Mouse (Mus musculus) embryonic facial prominence, embryonic 14.5 days (tissue): Measurements from ENCODE around the gene Tmem258. TPM values are rescaled to one million over a fixed set of nuclear protein-coding genes. Genes with fewer than 3 reads are reported as not detected.
"Not testable (repeated sequence)": the region's sequence is repeated elsewhere in the genome, so short reads cannot be mapped to it uniquely, and the experiment has no call there.

Experiments
- ATAC-seq: fragments of 200-750 bp; cut with Nextera tagmentation; 2 replicates; pipeline ENCODE4 v1.8.0; 2017; ENCODE audit warnings: low read depth, moderate number of reproducible peaks, moderate TSS enrichment
- DNase-seq: peaks from one replicate; pipeline ENCODE4 v3.0.0-alpha.2; 2015; ENCODE audit warnings: low spot score
- H3K27ac ChIP-seq: fragments of 300-500 bp; sonication (generic); replicated peaks from 2 replicates; pipeline ENCODE4 v1.5.1; 2014; ENCODE audit warnings: low read depth, mild to moderate bottlenecking, low read length, moderate library complexity
- H3K27me3 ChIP-seq: fragments of 300-500 bp; sonication (generic); replicated peaks from 2 replicates; pipeline ENCODE4 v1.6.1; 2014; ENCODE audit warnings: low read length; ENCODE audit not compliant: control insufficient read depth, insufficient read depth
- H3K36me3 ChIP-seq: fragments of 300-500 bp; sonication (generic); 2 replicates; pipeline ENCODE4 v1.6.1; 2014; ENCODE audit warnings: low read length, mixed read lengths; ENCODE audit not compliant: control insufficient read depth, insufficient read depth
- H3K4me1 ChIP-seq: fragments of 300-500 bp; sonication (generic); 2 replicates; pipeline ENCODE4 v1.6.1; 2014; ENCODE audit warnings: antibody characterized with exemption, low read length; ENCODE audit not compliant: control insufficient read depth, insufficient read depth
- H3K4me2 ChIP-seq: fragments of 300-500 bp; sonication (generic); 2 replicates; pipeline ENCODE4 v1.6.1; 2014; ENCODE audit warnings: low read depth, mild to moderate bottlenecking, low read length, moderate library complexity, mixed read lengths
- H3K4me3 ChIP-seq: fragments of 300-500 bp; sonication (generic); 2 replicates; pipeline ENCODE4 v1.5.1; 2014; ENCODE audit warnings: low read depth, mild to moderate bottlenecking, low read length
- H3K9ac ChIP-seq: fragments of 300-500 bp; sonication (generic); 2 replicates; pipeline ENCODE4 v1.6.1; 2014; ENCODE audit warnings: low read depth, mild to moderate bottlenecking, low read length, moderate library complexity, mixed read lengths
- H3K9me3 ChIP-seq: fragments of 300-500 bp; sonication (generic); 2 replicates; pipeline ENCODE4 v1.6.1; 2016; ENCODE audit warnings: low read length; ENCODE audit not compliant: control insufficient read depth
- WGBS: fragments of 180-500 bp; shearing (Covaris S2); extraction: QIAGEN DNeasy Blood & Tissue Kit; methylation state at CpG from one replicate; pipeline ENCODE4 v1.1.7; 2014; 5-methylcytosine and 5-hydroxymethylcytosine counted together
- polyA plus RNA-seq: library from polyadenylated mRNA; unstranded; fragments of >200 nt; fragmentation: Nextera tagmentation; extraction: Ambion mirVana; gene quantifications from 2 replicates; pipeline ENCODE4 v1.2.1, GENCODE M21; 2014

The Tmem258 gene
- polyA plus RNA-seq, 1 experiment from 2014 or later: 563 TPM

- not testable (repeated sequence) for H3K4me1 ChIP-seq, H3K36me3 ChIP-seq, H3K9me3 ChIP-seq, H3K27me3 ChIP-seq, H3K27ac ChIP-seq, H3K4me3 ChIP-seq, DNase-seq, H3K9ac ChIP-seq, H3K4me2 ChIP-seq, ATAC-seq
- 75% methylated on average over 3 of the region's 3 CpGs for WGBS
Measured at GRCm38 (mm10) chr19:10169692-10170330, 34.0 kb upstream of the Tmem258 start.

- H3K9ac ChIP-seq: no peak overlapping the region
- ATAC-seq (no peak), DNase-seq (no peak)
- 27% methylated on average over 1 of the region's 1 CpGs for WGBS
- no peak overlapping the region for H3K4me2 ChIP-seq
- no peaks in the 10 kb centered on the region for H3K27me3 ChIP-seq
- no peaks in the 10 kb centered on the region for H3K4me1 ChIP-seq
- H3K4me3 ChIP-seq: no peak overlapping the region
- H3K9me3 ChIP-seq: no peaks in the 10 kb centered on the region
- H3K27ac ChIP-seq: no peak overlapping the region
- H3K36me3 ChIP-seq: no peaks in the 10 kb centered on the region
Measured at GRCm38 (mm10) chr19:10170466-10170865, 33.3 kb upstream of the Tmem258 start.

- DNase-seq (no peak), ATAC-seq (no peak)
- Histone ChIP-seq H3K27ac (no peak overlapping the region), H3K27me3 (no peaks in the 10 kb centered on the region), H3K9ac (no peak overlapping the region), H3K4me1 (no peaks in the 10 kb centered on the region), H3K4me2 (no peak overlapping the region), H3K4me3 (no peak overlapping the region), H3K9me3 (no peaks in the 10 kb centered on the region), H3K36me3 (no peaks in the 10 kb centered on the region)
- WGBS: 81% methylated on average over 7 of the region's 7 CpGs
Measured at GRCm38 (mm10) chr19:10171359-10171758, 32.5 kb upstream of the Tmem258 start.

- Histone ChIP-seq H3K9me3 (no peaks in the 10 kb centered on the region), H3K4me1 (no peaks in the 10 kb centered on the region), H3K36me3 (no peaks in the 10 kb centered on the region), H3K9ac (no peak overlapping the region), H3K27ac (no peak overlapping the region), H3K4me2 (no peak overlapping the region), H3K27me3 (no peaks in the 10 kb centered on the region), H3K4me3 (no peak overlapping the region)
- no peak for DNase-seq
- ATAC-seq: no peak
Measured at GRCm38 (mm10) chr19:10171846-10172245, 32.0 kb upstream of the Tmem258 start.

GRCm38 (mm10) chr19:10173116-10173718 lies 30.6 kb upstream of the Tmem258 start:
- no peak for DNase-seq
- WGBS: 80% methylated on average over 5 of the region's 5 CpGs
- no peak overlapping the region for H3K27ac ChIP-seq

GRCm38 (mm10) chr19:10173844-10174539 lies 29.8 kb upstream of the Tmem258 start:
- Histone ChIP-seq H3K27me3 (no peaks in the 10 kb centered on the region), H3K4me1 (no peaks in the 10 kb centered on the region), H3K4me3 (no peak overlapping the region), H3K36me3 (no peaks in the 10 kb centered on the region), H3K27ac (no peak overlapping the region), H3K9ac (no peak overlapping the region), H3K4me2 (no peak overlapping the region), H3K9me3 (no peaks in the 10 kb centered on the region)
- WGBS: 91% methylated on average over 7 of the region's 7 CpGs
- DNase-seq: no peak
- ATAC-seq: no peak

More at GRCm38 (mm10) chr19:10173116-10173718, 30.6 kb upstream of the Tmem258 start:
- H3K9me3 ChIP-seq: no peaks in the 10 kb centered on the region
- no peak overlapping the region for H3K4me2 ChIP-seq
- no peak overlapping the region for H3K9ac ChIP-seq
- no peak overlapping the region for H3K4me3 ChIP-seq
- ATAC-seq: no peak
- H3K36me3 ChIP-seq: no peaks in the 10 kb centered on the region
- H3K27me3 ChIP-seq: no peaks in the 10 kb centered on the region
- no peaks in the 10 kb centered on the region for H3K4me1 ChIP-seq

GRCm38 (mm10) chr19:10174956-10175355 lies 28.9 kb upstream of the Tmem258 start:
- H3K27me3 ChIP-seq: no peaks in the 10 kb centered on the region
- H3K9ac ChIP-seq: no peak overlapping the region
- no peak overlapping the region for H3K4me3 ChIP-seq
- no peaks in the 10 kb centered on the region for H3K4me1 ChIP-seq
- no peak for ATAC-seq
- H3K4me2 ChIP-seq: no peak overlapping the region
- 80% methylated on average over 4 of the region's 4 CpGs for WGBS
- no peaks in the 10 kb centered on the region for H3K36me3 ChIP-seq
- DNase-seq: no peak
- H3K27ac ChIP-seq: no peak overlapping the region
- no peaks in the 10 kb centered on the region for H3K9me3 ChIP-seq

- Histone ChIP-seq H3K4me2 (no peak overlapping the region), H3K9ac (no peak overlapping the region), H3K36me3 (no peaks in the 10 kb centered on the region), H3K4me3 (no peak overlapping the region), H3K27me3 (no peaks in the 10 kb centered on the region), H3K4me1 (no peaks in the 10 kb centered on the region), H3K9me3 (no peaks in the 10 kb centered on the region), H3K27ac (no peak overlapping the region)
- WGBS: 53% methylated on average over 1 of the region's 1 CpGs
- no peak for ATAC-seq
- DNase-seq: no peak
Measured at GRCm38 (mm10) chr19:10176477-10176876, 27.3 kb upstream of the Tmem258 start.
